Mouse (Mus musculus): ENCODE data around the gene Dpep3.

GRCm38 (mm10) chr8:105964506-105965265 is 14.5 kb downstream of the Dpep3 start:
- TF ChIP-seq EP300 (IDR thresholded peaks at IDR 0.05; ENCODE audit: insufficient read depth, low read depth, low read length) (no peak), POLR2A (IDR thresholded peaks at IDR 0.05; ENCODE audit: insufficient read depth, low read depth, low read length) (no peak), CTCF (IDR thresholded peaks at IDR 0.05) (no peak)
